Mouse (Mus musculus) ES-Bruce4 (cell line): Measurements from ENCODE around the gene Ccdc63.

Source experiments
- CTCF ChIP-seq: IDR thresholded peaks from one replicate; pipeline ENCODE4 v1.8.1; 2011; ENCODE audit warnings: low read depth, low read length
- EP300 ChIP-seq: IDR thresholded peaks from 2 replicates; pipeline ENCODE4 v1.6.1; 2011; ENCODE audit warnings: low read depth, low read length; ENCODE audit not compliant: insufficient read depth
- POLR2A ChIP-seq: IDR thresholded peaks from one replicate; pipeline ENCODE4 v1.8.1; 2011; ENCODE audit warnings: low read length; ENCODE audit not compliant: insufficient read depth

DNA sequence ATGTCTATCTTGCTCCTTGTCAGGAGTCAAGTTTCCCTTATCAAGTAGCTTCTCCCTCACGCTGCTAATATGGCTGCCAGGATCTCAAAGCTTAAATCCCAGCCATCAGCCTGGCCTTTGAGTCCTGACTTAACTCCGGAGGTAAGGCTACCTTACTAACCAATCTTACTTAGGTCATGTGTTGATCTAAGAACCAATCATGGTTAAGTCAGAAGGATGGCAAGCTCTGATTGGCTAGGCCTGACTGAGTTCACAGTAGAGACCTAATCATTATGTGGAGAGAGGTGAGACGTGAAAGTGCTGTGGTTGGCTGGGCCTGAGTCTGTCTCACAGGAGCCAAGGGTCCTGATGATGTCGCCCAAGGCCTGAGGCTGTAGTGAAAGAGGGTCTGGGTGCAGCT, 68.6 kb downstream of the Ccdc63 start:
- TF ChIP-seq CTCF (no peak), POLR2A (peak; percentile 36), EP300 (no peak)
